Mouse (Mus musculus): ENCODE results near the gene Mkrn2. TPM values are rescaled to one million over a fixed set of nuclear protein-coding genes. Genes with fewer than 3 reads are reported as not detected.

The Mkrn2 gene
- total RNA-seq (2021), result 10 to 100 TPM; 33.2 to 36.7 TPM

GRCm38 (mm10) chr6:115601715-115602523, at the start of gene Mkrn2:
TSS of gene Mkrn2 (plus strand) at chr6:115601902.
- peak; percentile 75 to 84 for DNase-seq (ENCODE audit: low spot score in 2 of 2)
- intact Hi-C loops (cut with DNase I), result loop anchor here (2.0 kb wide), 1 partner anchor 75 kb away; the partner anchor contains the start of gene Raf1

DNA sequence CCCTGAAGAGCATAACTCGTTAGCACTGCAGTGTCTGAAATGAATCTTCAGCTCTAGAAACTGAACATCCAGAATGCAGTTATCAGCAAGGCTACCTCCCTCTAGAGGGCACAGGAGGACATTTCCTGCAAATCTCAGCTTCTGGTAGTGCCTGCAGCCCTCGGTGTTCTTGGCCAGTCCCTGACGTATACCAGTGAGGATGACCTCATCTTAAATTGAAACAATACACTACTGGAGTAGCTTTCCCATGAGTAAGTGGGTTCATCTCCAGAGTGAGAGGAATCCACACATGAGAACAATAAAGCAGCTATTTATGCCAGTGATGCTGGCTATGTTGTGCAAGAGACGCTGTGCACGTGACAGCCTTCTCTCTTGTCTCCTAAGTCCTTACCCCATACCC, 46.2 kb upstream of the Mkrn2 start:
- intact Hi-C loops (cut with DNase I), result no loop called here
- peak in 1 of 2 experiments; percentile 14 for DNase-seq (ENCODE audit: low spot score in 2 of 2)

DNA sequence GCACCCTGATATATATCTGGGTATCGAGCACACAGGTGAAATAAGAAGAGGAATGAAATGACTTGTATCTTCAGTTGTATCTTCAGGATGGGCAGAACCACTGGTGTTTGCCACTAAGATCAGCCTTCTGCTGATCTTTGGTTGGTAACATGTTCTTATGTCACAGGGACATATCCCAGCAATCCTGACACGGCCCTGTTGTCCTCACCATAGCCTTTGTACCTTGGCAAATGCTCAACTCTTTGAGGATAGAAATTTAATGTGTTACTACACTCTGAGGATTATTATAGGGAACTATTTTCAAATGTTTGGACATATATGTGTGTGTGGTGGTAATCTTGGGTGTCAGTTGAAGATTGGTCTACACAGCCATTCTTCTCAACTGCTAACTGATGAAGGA, 43.5 kb upstream of the Mkrn2 start:
- no peak for DNase-seq (ENCODE audit: low spot score in 2 of 2)
- intact Hi-C loops (cut with DNase I), result no loop called here

GRCm38 (mm10) chr6:115559651-115560632, 41.8 kb upstream of the Mkrn2 start:
- no peak for DNase-seq (ENCODE audit: low spot score in 2 of 2)
- intact Hi-C loops (cut with DNase I), result no loop called here

- intact Hi-C loops (cut with DNase I), result no loop called here
Measured at GRCm38 (mm10) chr6:115565479-115566045, 36.1 kb upstream of the Mkrn2 start.

DNA sequence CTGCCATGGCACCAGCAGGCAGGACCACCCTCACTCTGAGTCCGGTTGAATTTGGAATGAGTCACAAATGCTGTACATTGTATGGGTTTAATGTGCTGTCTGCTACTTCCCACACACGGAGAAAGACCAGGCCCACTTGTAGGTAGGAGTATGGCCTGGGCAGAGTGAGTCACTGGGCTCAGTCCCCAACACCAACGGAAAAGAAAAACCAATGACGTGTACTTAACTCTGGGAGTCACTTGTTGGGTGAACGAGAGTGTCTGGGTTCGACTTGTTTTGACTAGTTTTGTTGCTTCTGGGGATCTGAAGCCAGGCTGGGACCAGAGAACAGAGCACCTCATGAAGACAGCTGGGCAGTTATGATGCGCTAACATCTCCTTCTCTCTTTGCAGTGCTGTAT, 27.5 kb upstream of the Mkrn2 start:
- DNase-seq (ENCODE audit: low spot score in 2 of 2), result peak in 1 of 2 experiments; percentile 6
- intact Hi-C loops (cut with DNase I), result no loop called here

More at GRCm38 (mm10) chr6:115565479-115566045, 36.1 kb upstream of the Mkrn2 start:
- DNase-seq (ENCODE audit: low spot score in 2 of 2), result no peak

GRCm38 (mm10) chr6:115577407-115577806, 24.3 kb upstream of the Mkrn2 start:
- DNase-seq (ENCODE audit: low spot score in 2 of 2), result no peak
- intact Hi-C loops (cut with DNase I), result no loop called here

DNA sequence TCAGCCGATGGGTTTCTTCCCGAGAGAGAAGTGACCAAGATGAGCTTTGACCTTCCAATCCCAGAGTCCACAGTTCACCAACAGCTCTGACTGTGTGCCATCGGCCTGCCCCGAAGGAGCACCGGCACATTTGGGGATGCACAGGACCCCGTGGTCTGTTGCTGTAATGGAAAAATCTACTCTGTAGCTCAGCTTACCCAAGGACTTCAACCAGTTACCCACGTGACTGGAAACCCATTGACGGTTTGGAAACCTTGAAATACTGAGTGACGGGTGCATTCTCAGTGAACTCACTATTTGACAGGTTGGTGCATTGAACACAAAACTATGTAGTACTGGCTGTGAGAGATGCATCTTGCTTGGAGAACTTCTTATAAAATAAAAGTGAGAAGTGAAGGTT, 23.8 kb upstream of the Mkrn2 start:
- intact Hi-C loops (cut with DNase I), result no loop called here
- no peak for DNase-seq (ENCODE audit: low spot score in 2 of 2)

- no peak for DNase-seq (ENCODE audit: low spot score in 2 of 2)
- intact Hi-C loops (cut with DNase I), result no loop called here
Measured at GRCm38 (mm10) chr6:115580810-115581209, 20.9 kb upstream of the Mkrn2 start.

DNA sequence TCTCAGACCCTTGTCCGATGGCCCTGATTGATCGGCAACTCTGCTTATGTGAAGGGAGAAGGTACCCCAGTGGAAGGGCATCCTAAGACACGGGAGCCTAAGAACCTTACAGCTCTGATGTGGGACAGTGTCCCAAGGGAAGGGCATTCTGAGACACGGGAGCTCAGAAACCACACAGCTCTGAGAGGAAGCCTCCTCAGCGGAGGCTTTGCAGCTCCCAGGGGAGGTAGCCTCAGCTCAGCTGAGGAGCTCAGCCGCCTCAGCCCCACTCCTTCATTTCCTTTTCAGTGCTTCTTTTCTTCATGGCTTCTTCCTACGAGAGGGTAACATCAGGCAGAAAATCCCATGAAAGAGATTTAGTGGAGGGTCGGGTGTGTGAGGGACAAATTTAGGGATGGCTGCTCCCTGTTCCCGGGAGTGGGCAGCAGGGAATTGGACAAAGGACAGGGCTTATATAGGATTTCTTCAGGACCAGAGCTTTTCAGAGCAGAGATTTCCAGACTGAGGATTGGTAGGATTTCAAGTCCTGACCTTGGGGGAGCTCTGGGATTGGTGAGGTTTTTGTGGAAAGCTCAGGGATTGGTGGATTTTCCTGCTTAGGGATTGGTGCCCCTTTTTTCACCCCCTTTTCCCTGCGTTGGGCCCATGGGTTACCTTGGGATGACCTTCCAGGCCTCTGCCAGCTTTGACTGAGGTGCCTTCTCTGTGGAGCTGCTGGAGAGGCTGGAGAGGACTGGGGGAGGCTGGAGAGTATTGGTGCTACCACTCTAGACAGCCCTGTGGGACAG, 19.2 kb upstream of the Mkrn2 start:
- DNase-seq (ENCODE audit: low spot score in 2 of 2), result no peak
- intact Hi-C loops (cut with DNase I), result no loop called here

GRCm38 (mm10) chr6:115583430-115584125, 18.1 kb upstream of the Mkrn2 start:
- intact Hi-C loops (cut with DNase I), result no loop called here
- no peak for DNase-seq (ENCODE audit: low spot score in 2 of 2)

DNA sequence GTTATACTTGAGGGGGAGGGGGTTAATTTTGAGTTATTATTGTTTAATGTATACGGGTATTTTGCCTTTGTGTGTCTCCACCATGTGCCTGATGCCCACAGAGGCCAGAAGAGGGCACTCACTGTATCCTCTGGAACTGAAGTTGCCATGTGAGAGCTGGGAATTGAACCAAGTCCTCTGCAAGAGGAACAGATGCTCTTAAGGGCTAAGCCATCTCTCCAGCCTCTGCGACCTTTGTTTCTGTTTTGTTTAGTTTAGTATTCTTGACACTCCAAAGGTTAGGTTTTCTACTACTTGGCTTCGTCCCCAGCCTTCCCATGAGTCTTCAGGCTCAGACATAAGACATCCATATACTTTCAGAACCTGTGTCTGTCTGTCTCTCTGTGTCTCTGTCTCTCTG, 17.5 kb upstream of the Mkrn2 start:
- intact Hi-C loops (cut with DNase I), result no loop called here
- no peak for DNase-seq (ENCODE audit: low spot score in 2 of 2)

DNA sequence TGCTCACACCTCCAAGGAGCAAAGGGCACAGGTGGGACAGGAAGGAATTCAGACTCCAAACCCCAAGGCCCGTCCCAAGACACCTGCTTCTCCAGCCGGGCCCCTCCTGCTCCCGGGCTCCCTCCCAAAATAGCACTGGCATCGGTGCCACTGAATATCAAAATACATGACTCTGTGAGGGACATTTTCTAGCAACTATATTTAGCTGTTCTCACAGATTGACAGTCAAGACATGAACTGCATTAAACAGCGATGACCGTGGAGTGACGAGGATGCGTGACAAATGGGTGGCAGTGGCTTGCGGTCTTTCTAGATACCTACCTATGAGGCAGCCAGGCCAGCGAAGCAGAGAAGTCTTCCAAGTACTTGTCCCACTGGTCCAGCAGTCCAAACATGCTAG, 15.4 kb upstream of the Mkrn2 start:
- no peak for DNase-seq (ENCODE audit: low spot score in 2 of 2)
- intact Hi-C loops (cut with DNase I), result no loop called here

GRCm38 (mm10) chr6:115591692-115592359, 9.9 kb upstream of the Mkrn2 start:
- intact Hi-C loops (cut with DNase I), result no loop called here
- DNase-seq (ENCODE audit: low spot score in 2 of 2), result no peak

DNA sequence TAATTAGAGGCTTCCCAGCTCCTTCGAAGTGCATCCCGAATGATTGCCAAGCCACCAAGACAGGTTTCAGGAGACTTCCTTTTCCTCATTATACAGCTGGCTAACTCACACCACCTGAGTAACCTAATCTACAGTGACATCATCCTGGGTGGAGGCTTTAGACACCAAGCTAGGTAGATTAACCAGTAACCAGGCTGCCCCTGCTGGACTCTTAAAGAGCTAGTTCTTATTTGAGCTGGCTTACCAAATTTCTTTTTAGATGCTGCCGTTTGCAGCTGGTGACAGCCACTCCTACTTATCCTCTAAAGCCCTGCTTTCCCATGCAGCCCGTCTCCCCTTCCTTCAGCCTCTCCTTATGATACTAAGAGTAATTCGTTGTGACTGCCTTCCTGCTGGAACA, 9.2 kb upstream of the Mkrn2 start, which contains the start of gene Mkrn2os:
Mkrn2os (minus strand) TSS at position 119 of the 400 bp plus-strand sequence.
- DNase-seq (ENCODE audit: low spot score in 2 of 2), result no peak
- intact Hi-C loops (cut with DNase I), result no loop called here

- DNase-seq (ENCODE audit: low spot score in 2 of 2), result no peak
- intact Hi-C loops (cut with DNase I), result no loop called here
Measured at GRCm38 (mm10) chr6:115593252-115593651, 8.4 kb upstream of the Mkrn2 start.

DNA sequence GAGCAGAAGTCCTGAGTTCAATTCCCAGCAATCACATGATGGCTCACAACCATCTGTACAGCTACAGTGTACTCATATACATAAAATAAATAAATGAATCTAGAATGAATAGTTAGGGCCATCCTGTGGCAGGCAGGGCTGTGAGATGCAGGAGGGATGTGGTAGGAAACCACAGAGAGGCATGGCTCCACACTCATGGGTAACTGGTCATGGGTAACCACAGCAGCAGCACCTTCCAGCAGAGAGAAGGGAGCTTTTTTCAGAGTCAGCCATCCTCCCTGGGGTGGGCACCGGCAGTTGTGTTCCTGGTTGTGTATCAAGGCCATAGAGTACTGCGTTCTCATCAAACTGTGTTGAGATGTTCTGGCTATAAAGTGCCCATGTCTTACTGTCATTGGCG, 7.2 kb upstream of the Mkrn2 start:
- DNase-seq (ENCODE audit: low spot score in 2 of 2), result no peak
- intact Hi-C loops (cut with DNase I), result no loop called here

DNA sequence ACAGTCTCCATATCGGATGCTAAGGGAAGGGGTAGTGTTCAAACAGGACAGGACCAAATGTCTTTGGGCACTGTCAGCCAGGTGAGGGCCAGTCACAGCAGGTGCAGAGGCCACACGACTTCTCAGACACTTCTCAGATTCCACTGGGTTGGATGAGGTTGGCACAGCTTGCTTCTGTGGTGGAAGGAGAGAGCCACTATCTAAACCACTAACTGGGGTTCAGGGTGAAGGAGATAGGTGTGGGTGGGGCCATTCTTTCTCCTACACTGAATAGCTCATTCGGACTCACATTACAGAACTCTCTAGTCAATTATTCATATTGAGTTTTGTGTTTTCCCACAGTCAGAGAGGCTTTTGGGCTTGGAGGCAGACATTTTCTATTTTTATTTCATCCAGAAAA, 6.0 kb upstream of the Mkrn2 start:
- no peak for DNase-seq (ENCODE audit: low spot score in 2 of 2)
- intact Hi-C loops (cut with DNase I), result no loop called here

Measured in left cerebral cortex, postnatal 25 days (tissue).